Mouse (Mus musculus): ENCODE results near the gene Pvalb.

- no peak for TF ChIP-seq GATA1 (IDR thresholded peaks at IDR 0.05; ENCODE audit: borderline replicate concordance, low read length)
- TF ChIP-seq FLI1 (IDR thresholded peaks at IDR 0.05; ENCODE audit: low read length) = no peak
Measured at GRCm38 (mm10) chr15:78185609-78186008, 20.6 kb downstream of the Pvalb start.
